In the genomic region with DNA sequence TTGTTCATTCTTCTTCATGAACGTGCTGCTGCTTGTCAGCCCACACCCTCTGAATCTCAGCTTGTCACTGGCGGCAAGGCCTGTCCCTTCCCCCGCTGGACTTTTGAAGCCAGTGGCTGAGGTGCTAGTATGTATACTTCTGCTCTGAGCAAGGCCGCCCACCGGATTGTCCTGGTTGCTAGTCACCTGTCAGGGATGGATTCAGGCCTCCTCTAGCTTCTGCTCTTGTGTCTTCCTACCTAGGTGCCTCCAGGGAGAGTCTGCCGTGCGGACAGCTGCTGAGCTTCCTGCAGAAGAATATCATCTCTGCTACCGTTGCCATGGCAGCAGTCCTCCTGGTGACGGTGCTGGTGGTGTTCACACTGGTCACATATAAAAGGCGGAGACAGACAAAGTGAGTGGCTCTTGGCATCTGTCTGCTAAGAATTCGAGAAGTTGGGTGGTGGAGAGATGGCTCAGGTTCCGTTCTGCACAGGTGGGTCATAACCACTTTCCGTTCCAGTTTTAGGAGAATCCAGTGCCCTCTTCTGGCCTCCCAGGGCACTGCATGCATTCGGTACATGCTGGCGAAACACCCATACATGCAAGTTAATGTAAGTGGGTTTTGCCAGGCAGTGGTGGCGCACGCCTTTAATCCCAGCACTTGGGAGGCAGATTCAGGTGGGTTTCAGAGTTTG, we compare ENCODE assay signal across 8 mouse cellular contexts. TPM values are rescaled to one million over a fixed set of nuclear protein-coding genes. Genes with fewer than 3 reads are reported as not detected.
DNase-seq lines count a peak whose midpoint lies in the region; ATAC-seq and TF ChIP-seq lines count a peak whose summit lies in the region.

No protein-coding gene starts in this region.

- H3K4me3 ChIP-seq in CH12.LX (replicated peaks in 1 of 3; ENCODE audit: low read depth in 2 of 3, low read length in 2 of 3, poor library complexity in 1 of 3): peak overlapping the region in 1 of 3 experiments; percentile 31
- H3K4me3 ChIP-seq in forebrain, embryonic 10.5 days: peak overlapping the region; percentile 39
- no peak overlapping the region for H3K4me3 ChIP-seq in heart, embryonic 16.5 days (ENCODE audit: low read length)
- H3K4me3 ChIP-seq in liver, embryonic 12.5 days: no peak overlapping the region
- 0 out of 2 replicates have a peak overlapping the region, but pooled peaks have one; percentile 2 for H3K4me3 ChIP-seq in stomach, embryonic 14.5 days (ENCODE audit: low read depth, low read length)

- 40% methylated on average over 17 of the region's 17 CpGs for WGBS in forebrain, embryonic 10.5 days
- WGBS in heart, embryonic 16.5 days: 25% methylated on average over 17 of the region's 17 CpGs
- WGBS in liver, embryonic 12.5 days (ENCODE audit: insufficient replicate concordance): 26% methylated on average over 17 of the region's 17 CpGs
- WGBS in stomach, embryonic 14.5 days: 25% methylated on average over 17 of the region's 17 CpGs

- in situ Hi-C loops in CH12.LX (cut with MboI; ENCODE audit: low pct_ligation_motif_present, low pct_unique_long_range_greater_than_20kb, low sequenced_read_pairs): no loop called here

- H3K9me3 ChIP-seq in CH12.LX (replicated peaks; ENCODE audit: low read length): no peaks in the 10 kb centered on the region
- no peaks in the 10 kb centered on the region for H3K9me3 ChIP-seq in forebrain, embryonic 10.5 days
- H3K9me3 ChIP-seq in heart, embryonic 16.5 days (replicated peaks; ENCODE audit: control insufficient read depth, low read length): no peaks in the 10 kb centered on the region
- H3K9me3 ChIP-seq in liver, embryonic 12.5 days (replicated peaks): no peaks in the 10 kb centered on the region
- no peaks in the 10 kb centered on the region for H3K9me3 ChIP-seq in stomach, embryonic 14.5 days (ENCODE audit: control insufficient read depth, low read depth, low read length)

- TF ChIP-seq RAD21 in CH12.LX (IDR thresholded peaks at IDR 0.05; ENCODE audit: low read depth, low read length): peak; percentile 55

- dilution Hi-C loops in CH12.LX (cut with MboI; ENCODE audit: extremely low pct_ligation_motif_present, extremely low pct_unique_long_range_greater_than_20kb, low sequenced_read_pairs): no loop called here

- peak; percentile 80 for DNase-seq in CH12.LX (ENCODE audit: extremely low read depth)
- DNase-seq in brain, embryonic 14.5 days (ENCODE audit: low read depth): peak; percentile 84
- peak; percentile 70 for DNase-seq in forebrain, embryonic 10.5 days (ENCODE audit: extremely low spot score, low spot score)
- peak; percentile 68 to 82 for DNase-seq in kidney, postnatal 25 days
- DNase-seq in neural tube, embryonic 10.5 days (ENCODE audit: extremely low spot score, low spot score): peak; percentile 72

- H3K4me1 ChIP-seq in CH12.LX (ENCODE audit: control insufficient read depth in 1 of 2, insufficient read depth in 2 of 2): peaks cover 0 to 8% of the 10 kb centered on the region in 2 experiments; a peak in 2 of 4 replicates
- peaks cover 28% of the 10 kb centered on the region for H3K4me1 ChIP-seq in forebrain, embryonic 10.5 days
- H3K4me1 ChIP-seq in heart, embryonic 16.5 days (ENCODE audit: control insufficient read depth, insufficient read depth, low read length): no peaks in the 10 kb centered on the region
- peaks cover 6% of the 10 kb centered on the region; the same call in 1 of the 2 replicates for H3K4me1 ChIP-seq in liver, embryonic 12.5 days
- no peaks in the 10 kb centered on the region for H3K4me1 ChIP-seq in stomach, embryonic 14.5 days (ENCODE audit: control insufficient read depth, insufficient read depth, low read length)

- peak overlapping the region; percentile 55 for H3K4me2 ChIP-seq in CH12.LX (ENCODE audit: insufficient read depth, low read depth, poor library complexity, severe bottlenecking)
- H3K4me2 ChIP-seq in heart, embryonic 16.5 days (ENCODE audit: low read depth, low read length): peak overlapping the region; percentile 10; the same call in 1 of the 2 replicates
- H3K4me2 ChIP-seq in liver, embryonic 12.5 days: peak overlapping the region; percentile 36; the same call in 1 of the 2 replicates
- peak overlapping the region; percentile 33 for H3K4me2 ChIP-seq in stomach, embryonic 14.5 days (replicated peaks; ENCODE audit: low read depth, low read length)

- H3K79me2 ChIP-seq in CH12.LX (replicated peaks; ENCODE audit: control insufficient read depth, extremely low read depth, insufficient read depth, poor library complexity, severe bottlenecking): no peaks in the 10 kb centered on the region

- H3K36me3 ChIP-seq in CH12.LX (replicated peaks in 1 of 2; ENCODE audit: control insufficient read depth in 1 of 2, insufficient read depth in 1 of 2, low read length in 1 of 2): no peaks in the 10 kb centered on the region
- H3K36me3 ChIP-seq in forebrain, embryonic 10.5 days (replicated peaks): no peaks in the 10 kb centered on the region
- H3K36me3 ChIP-seq in heart, embryonic 16.5 days (ENCODE audit: control insufficient read depth, insufficient read depth): no peaks in the 10 kb centered on the region
- H3K36me3 ChIP-seq in liver, embryonic 12.5 days: no peaks in the 10 kb centered on the region
- H3K36me3 ChIP-seq in stomach, embryonic 14.5 days (ENCODE audit: control insufficient read depth, insufficient read depth, low read length): no peaks in the 10 kb centered on the region

- no peak overlapping the region for H3K27ac ChIP-seq in CH12.LX (ENCODE audit: insufficient read depth, low read depth)
- no peak overlapping the region for H3K27ac ChIP-seq in forebrain, embryonic 10.5 days
- H3K27ac ChIP-seq in heart, embryonic 16.5 days (ENCODE audit: low read length): no peak overlapping the region
- no peak overlapping the region for H3K27ac ChIP-seq in liver, embryonic 12.5 days
- H3K27ac ChIP-seq in stomach, embryonic 14.5 days (ENCODE audit: low read length): no peak overlapping the region

- peak; percentile 71 to 85 for TF ChIP-seq CTCF in CH12.LX (conservative IDR thresholded peaks at IDR 0.05 in 1 of 2, IDR thresholded peaks at IDR 0.05 in 1 of 2; ENCODE audit: low read depth in 2 of 2, low read length in 2 of 2)
- peak; percentile 83 for TF ChIP-seq CTCF in brain, embryonic 14.5 days (IDR thresholded peaks at IDR 0.05; ENCODE audit: borderline replicate concordance, extremely low read depth, insufficient read depth, insufficient read length)

- no peak overlapping the region for H3K9ac ChIP-seq in CH12.LX (ENCODE audit: insufficient read depth, low read depth)
- no peak overlapping the region for H3K9ac ChIP-seq in heart, embryonic 16.5 days (ENCODE audit: low read length)
- no peak overlapping the region for H3K9ac ChIP-seq in liver, embryonic 12.5 days
- H3K9ac ChIP-seq in stomach, embryonic 14.5 days (replicated peaks; ENCODE audit: low read depth, low read length): no peak overlapping the region

- no peak for TF ChIP-seq EP300 in CH12.LX (IDR thresholded peaks at IDR 0.05; ENCODE audit: low read length)

- no peak for TF ChIP-seq POLR2A in CH12.LX (IDR thresholded peaks at IDR 0.05; ENCODE audit: low read depth, low read length)
- no peak for TF ChIP-seq POLR2A in brain, embryonic 14.5 days (IDR thresholded peaks at IDR 0.05; ENCODE audit: borderline replicate concordance, extremely low read depth, insufficient read depth, insufficient read length, poor library complexity, severe bottlenecking)

- H3K27me3 ChIP-seq in CH12.LX (replicated peaks): peaks cover 31% of the 10 kb centered on the region
- peaks cover 10% of the 10 kb centered on the region for H3K27me3 ChIP-seq in forebrain, embryonic 10.5 days (ENCODE audit: poor library complexity, severe bottlenecking)
- peaks cover 5% of the 10 kb centered on the region; the same call in 1 of the 2 replicates for H3K27me3 ChIP-seq in heart, embryonic 16.5 days (ENCODE audit: control insufficient read depth, insufficient read depth, low read length)
- peaks cover 44% of the 10 kb centered on the region for H3K27me3 ChIP-seq in liver, embryonic 12.5 days (replicated peaks)
- no peaks in the 10 kb centered on the region for H3K27me3 ChIP-seq in stomach, embryonic 14.5 days (ENCODE audit: control insufficient read depth, insufficient read depth, low read length)

- ATAC-seq in heart, embryonic 16.5 days (replicated peaks; ENCODE audit: extremely low read depth, insufficient read depth, low FRiP score): no peak
- ATAC-seq in liver, embryonic 12.5 days: no peak
- ATAC-seq in stomach, embryonic 14.5 days (ENCODE audit: insufficient number of reproducible peaks, insufficient read depth, low FRiP score, low read depth): no peak

RNA-seq across cellular contexts. Expression of a gene that starts 17.2 kb away (rescaled TPM):
- total RNA-seq in CH12.LX (2012; rRNA removed): 0.21 and 0.25 TPM in 2 replicates
- 0.23 TPM in 2 replicates for total RNA-seq in CH12.LX (2014; rRNA removed)
- polyA plus RNA-seq in CH12.LX (2012; ENCODE audit: insufficient read length, low read depth): 0.18 TPM in 1 of 2 replicates, not detected in the other
- 1.5 and 1.8 TPM in 2 replicates for polyA plus RNA-seq in brain, embryonic 14.5 days (2012; rRNA removed)
- polyA plus RNA-seq in forebrain, embryonic 10.5 days (2016; fragmentation: Nextera tagmentation; extraction: Ambion mirVana): 0.33 and 0.43 TPM in 2 replicates
- 2.8 and 9.0 TPM in 2 replicates for polyA plus RNA-seq in heart, embryonic 16.5 days (2015; fragmentation: Nextera tagmentation; extraction: Ambion mirVana)
- not detected in 2 replicates for polyA plus RNA-seq in liver, embryonic 12.5 days (2016; fragmentation: Nextera tagmentation; extraction: Ambion mirVana)
- 0.29 and 0.78 TPM in 2 replicates for polyA plus RNA-seq in stomach, embryonic 14.5 days (2014; fragmentation: Nextera tagmentation; extraction: Ambion mirVana)

RNA-seq across cellular contexts. Expression of a gene that starts 30.2 kb away (rescaled TPM):
- 66.2 and 81.8 TPM in 2 replicates for total RNA-seq in CH12.LX (2012; rRNA removed)
- total RNA-seq in CH12.LX (2014; rRNA removed): 61.0 and 63.6 TPM in 2 replicates
- 71.2 and 76.6 TPM in 2 replicates for polyA plus RNA-seq in CH12.LX (2012; ENCODE audit: insufficient read length, low read depth)
- 208 and 288 TPM in 2 replicates for polyA plus RNA-seq in brain, embryonic 14.5 days (2012; rRNA removed)
- polyA plus RNA-seq in forebrain, embryonic 10.5 days (2016; fragmentation: Nextera tagmentation; extraction: Ambion mirVana): 136 and 141 TPM in 2 replicates
- polyA plus RNA-seq in heart, embryonic 16.5 days (2015; fragmentation: Nextera tagmentation; extraction: Ambion mirVana): 85.2 and 96.6 TPM in 2 replicates
- 47.2 and 47.9 TPM in 2 replicates for polyA plus RNA-seq in liver, embryonic 12.5 days (2016; fragmentation: Nextera tagmentation; extraction: Ambion mirVana)
- 86.9 and 91.3 TPM in 2 replicates for polyA plus RNA-seq in stomach, embryonic 14.5 days (2014; fragmentation: Nextera tagmentation; extraction: Ambion mirVana)

RNA-seq across cellular contexts. Expression of a gene that starts 34.5 kb away (rescaled TPM):
- total RNA-seq in CH12.LX (2012; rRNA removed) (not detected in 2 replicates), CH12.LX (2014; rRNA removed) (0.49 TPM in 1 of 2 replicates, not detected in the other)
- not detected in 2 replicates for polyA plus RNA-seq in CH12.LX (2012; ENCODE audit: insufficient read length, low read depth)
- 0.11 and 0.12 TPM in 2 replicates for polyA plus RNA-seq in brain, embryonic 14.5 days (2012; rRNA removed)
- not detected in 2 replicates for polyA plus RNA-seq in forebrain, embryonic 10.5 days (2016; fragmentation: Nextera tagmentation; extraction: Ambion mirVana)
- polyA plus RNA-seq in heart, embryonic 16.5 days (2015; fragmentation: Nextera tagmentation; extraction: Ambion mirVana): not detected in 2 replicates
- 0.11 TPM in 1 of 2 replicates, not detected in the other for polyA plus RNA-seq in liver, embryonic 12.5 days (2016; fragmentation: Nextera tagmentation; extraction: Ambion mirVana)
- polyA plus RNA-seq in stomach, embryonic 14.5 days (2014; fragmentation: Nextera tagmentation; extraction: Ambion mirVana): not detected in 2 replicates

RNA-seq across cellular contexts. Expression of a gene that starts 53.2 kb away (rescaled TPM):
- total RNA-seq in CH12.LX (2012; rRNA removed) (448 and 523 TPM in 2 replicates), CH12.LX (2014; rRNA removed) (476 and 504 TPM in 2 replicates)
- polyA plus RNA-seq in CH12.LX (2012; ENCODE audit: insufficient read length, low read depth): 538 and 599 TPM in 2 replicates
- polyA plus RNA-seq in brain, embryonic 14.5 days (2012; rRNA removed): 318 and 374 TPM in 2 replicates
- 496 and 519 TPM in 2 replicates for polyA plus RNA-seq in forebrain, embryonic 10.5 days (2016; fragmentation: Nextera tagmentation; extraction: Ambion mirVana)
- 1,342 and 1,400 TPM in 2 replicates for polyA plus RNA-seq in heart, embryonic 16.5 days (2015; fragmentation: Nextera tagmentation; extraction: Ambion mirVana)
- polyA plus RNA-seq in liver, embryonic 12.5 days (2016; fragmentation: Nextera tagmentation; extraction: Ambion mirVana): 527 and 538 TPM in 2 replicates
- polyA plus RNA-seq in stomach, embryonic 14.5 days (2014; fragmentation: Nextera tagmentation; extraction: Ambion mirVana): 613 and 651 TPM in 2 replicates

Comparison
In these comparisons a context has a peak if more than half of its experiments do, and no peak if none do; other contexts are left out.
1. H3K4me3 ChIP-seq: peak in forebrain, embryonic 10.5 days (single experiment) and stomach, embryonic 14.5 days (single experiment); none in heart, embryonic 16.5 days (single experiment) and liver, embryonic 12.5 days (single experiment).
2. Peak in every context shown above with its lines, with median percentiles within 50 percentile points of each other: DNase-seq and H3K4me2 ChIP-seq.